Mouse (Mus musculus) cerebellum, adult 2 months (tissue): ENCODE measurements around the gene Aqr.

Experiments used
- CTCF ChIP-seq: fragments of 200-500 bp; IDR thresholded peaks from 2 replicates; pipeline ENCODE4 v1.5.1; 2011; ENCODE audit warnings: low read depth, mild to moderate bottlenecking, control low read depth, low read length, moderate library complexity, borderline replicate concordance; ENCODE audit not compliant: insufficient read depth
- POLR2A ChIP-seq: fragments of 200-500 bp; IDR thresholded peaks from 2 replicates; pipeline ENCODE4 v1.6.1; 2011; ENCODE audit warnings: low read length, control low read depth, borderline replicate concordance; ENCODE audit not compliant: insufficient read depth

DNA sequence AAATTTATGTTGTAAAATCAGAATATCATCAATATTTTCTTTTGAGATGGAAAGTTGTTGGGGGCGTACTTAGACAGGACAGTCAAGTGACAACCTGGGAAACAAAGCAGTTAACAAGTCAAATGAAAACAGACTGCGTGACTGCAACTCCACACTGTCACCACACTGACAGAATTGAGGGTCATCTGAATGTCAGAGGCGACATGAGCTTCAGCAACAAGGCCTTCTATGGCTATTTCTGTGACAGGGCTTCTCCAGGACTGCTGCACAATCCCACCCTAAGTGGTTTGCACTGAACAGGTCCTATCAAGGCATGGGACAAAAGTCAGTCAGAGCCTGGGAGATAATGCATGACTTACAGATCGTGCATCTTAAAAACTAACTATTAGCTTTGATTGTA is 63.5 kb downstream of the Aqr start:
- TF ChIP-seq POLR2A (no peak), CTCF (no peak)
